Mouse (Mus musculus) spleen, postnatal 36 days (tissue): ENCODE data around the gene Snrpa.

Experiments
- DNase-seq, 2 experiments: peaks; one replicate each; pipeline ENCODE4 v3.0.0; 2022; ENCODE audit warnings: low spot score in 2 of 2, mixed read lengths in 1 of 2

Gene Snrpa

GRCm38 (mm10) chr7:27198779-27199178, 2.7 kb upstream of the Snrpa start:
- no peak for DNase-seq

- no peak for DNase-seq
Measured at GRCm38 (mm10) chr7:27198355-27198754, 2.3 kb upstream of the Snrpa start.

- no peak for DNase-seq
Measured at GRCm38 (mm10) chr7:27197634-27198033, 1.6 kb upstream of the Snrpa start.

GRCm38 (mm10) chr7:27197136-27197535, 1.1 kb upstream of the Snrpa start:
- no peak for DNase-seq

GRCm38 (mm10) chr7:27193731-27194130, 2.3 kb downstream of the Snrpa start:
- DNase-seq = no peak

GRCm38 (mm10) chr7:27192434-27192833, 3.6 kb downstream of the Snrpa start:
- DNase-seq = no peak

- DNase-seq = no peak
Measured at GRCm38 (mm10) chr7:27189271-27189931, 6.7 kb downstream of the Snrpa start.

- DNase-seq = no peak
Measured at GRCm38 (mm10) chr7:27185986-27186385, 10.1 kb downstream of the Snrpa start.

- no peak for DNase-seq
Measured at GRCm38 (mm10) chr7:27184964-27185363, 11.1 kb downstream of the Snrpa start.

- no peak for DNase-seq
Measured at GRCm38 (mm10) chr7:27182498-27182897, 13.6 kb downstream of the Snrpa start.

- DNase-seq = no peak
Measured at GRCm38 (mm10) chr7:27180837-27181695, 15.0 kb downstream of the Snrpa start, which contains the start of the genes Gm21983 and Mia. TSS of gene Gm21983 (minus strand) at chr7:27181086. TSS of gene Mia (minus strand) at chr7:27181157.

GRCm38 (mm10) chr7:27180036-27180435, 16.0 kb downstream of the Snrpa start:
- no peak for DNase-seq

- DNase-seq = peak in 1 of 2 experiments; percentile 40
Measured at GRCm38 (mm10) chr7:27179217-27179918, 16.7 kb downstream of the Snrpa start.

GRCm38 (mm10) chr7:27178324-27179216, 17.5 kb downstream of the Snrpa start, which contains the start of gene Rab4b:
TSS of gene Rab4b (minus strand) at chr7:27178896.
- peak; percentile 100 for DNase-seq

GRCm38 (mm10) chr7:27177942-27178323, 18.1 kb downstream of the Snrpa start:
- no peak for DNase-seq

GRCm38 (mm10) chr7:27174896-27175295, 21.2 kb downstream of the Snrpa start:
- no peak for DNase-seq

- no peak for DNase-seq
Measured at GRCm38 (mm10) chr7:27174496-27174895, 21.6 kb downstream of the Snrpa start.

GRCm38 (mm10) chr7:27170981-27171380, 25.1 kb downstream of the Snrpa start:
- DNase-seq = no peak

- no peak for DNase-seq
Measured at GRCm38 (mm10) chr7:27168371-27168770, 27.7 kb downstream of the Snrpa start.

- no peak for DNase-seq
Measured at GRCm38 (mm10) chr7:27167475-27168094, 28.5 kb downstream of the Snrpa start.
